Mouse (Mus musculus): ENCODE measurements at regions not wholly inside any gene's neighbourhood (a gene's known extent, or its start where the extent isn't known, plus 50 kb on each side); places are given as distances from the start of the nearest gene placed in this dataset.
A peak's percentile ranks its signal among the peaks of the same experiment; 100 is the strongest.

DNA sequence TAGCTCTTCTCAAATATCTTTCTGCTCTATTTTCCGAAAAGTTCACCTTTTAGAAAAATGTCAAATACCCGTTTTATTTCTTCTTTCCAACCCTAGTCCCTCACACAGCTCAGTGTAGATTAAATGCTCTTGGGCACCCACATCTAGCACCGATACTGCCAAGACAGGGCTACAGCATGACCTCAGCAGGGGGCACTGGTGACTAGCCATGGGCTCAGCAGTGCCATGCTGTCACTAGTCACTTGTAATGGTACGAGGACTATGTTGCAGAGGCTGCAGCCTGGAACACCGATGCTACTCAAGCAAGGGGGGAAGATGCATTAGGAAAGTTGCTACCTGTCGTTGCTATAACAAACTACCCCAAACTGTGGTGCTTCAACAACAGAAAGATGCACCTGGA is 180.7 kb downstream of the Irs2 start:
- DNase-seq (ENCODE audit: low spot score in 2 of 2): no peak

DNA sequence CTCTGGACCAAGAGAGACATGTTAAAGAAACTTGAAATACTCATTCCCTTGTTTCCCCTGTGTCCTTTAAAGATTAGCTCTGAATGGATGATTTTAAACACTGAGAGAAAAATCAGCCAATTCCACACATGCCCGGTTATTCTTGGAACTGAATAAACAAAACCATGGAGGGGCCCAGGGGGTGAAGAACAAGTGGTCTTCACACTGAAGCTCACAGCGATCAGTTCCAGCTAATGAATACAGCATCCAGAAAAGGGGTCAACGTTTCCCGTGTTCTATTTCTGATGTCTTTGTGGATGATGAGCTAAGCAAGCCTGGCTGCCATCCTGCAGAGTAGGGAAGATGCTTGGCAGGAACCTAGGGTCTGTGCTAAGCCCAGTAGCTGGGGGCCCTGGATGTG is 182.3 kb downstream of the Irs2 start:
- DNase-seq (ENCODE audit: low spot score in 2 of 2): no peak

- DNase-seq (ENCODE audit: low spot score in 2 of 2): peak in 1 of 2 experiments; percentile 38
These were observed 182.9 kb downstream of the Irs2 start for GRCm38 (mm10) chr8:10825192-10825926.

DNA sequence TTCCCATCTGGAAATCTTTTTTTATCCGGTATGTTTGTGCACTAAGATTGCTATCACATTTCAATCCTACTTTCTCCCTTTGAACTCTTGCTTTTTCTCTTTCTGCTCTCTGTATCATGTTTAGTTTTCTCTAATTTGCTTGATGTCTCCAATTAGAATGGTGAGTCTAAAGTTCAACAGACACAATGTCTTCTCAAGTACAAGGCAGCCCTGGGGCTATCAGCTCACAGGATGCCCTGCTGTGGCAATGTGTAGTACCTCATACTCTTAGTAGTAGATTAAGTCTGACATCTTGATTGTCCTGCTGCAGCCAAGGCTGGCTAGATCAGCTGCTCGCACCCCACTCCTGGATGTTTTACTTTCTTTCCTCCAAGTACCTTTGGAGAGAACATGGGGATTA is 186.4 kb downstream of the Irs2 start:
- DNase-seq (ENCODE audit: low spot score in 2 of 2): no peak

DNA sequence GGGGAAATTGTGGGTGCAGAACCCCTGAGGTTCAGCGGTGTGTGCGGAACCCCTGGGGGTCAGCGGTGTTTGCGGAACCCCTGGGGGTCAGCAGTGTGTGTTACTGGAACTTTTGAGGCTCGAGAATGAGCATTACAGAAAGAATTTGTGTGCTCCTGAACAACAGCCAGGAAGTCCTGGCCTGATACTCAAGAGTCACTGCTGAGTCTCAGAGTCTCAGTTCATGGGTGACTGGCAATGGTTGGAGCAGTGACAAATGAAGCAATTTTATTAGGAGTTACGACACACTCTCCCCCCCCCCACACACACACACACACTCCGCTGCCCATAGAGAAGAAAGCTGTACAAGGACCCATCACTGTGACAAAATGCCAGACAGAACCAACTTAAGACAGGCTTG is 193.8 kb downstream of the Irs2 start:
- no peak for DNase-seq (ENCODE audit: low spot score in 2 of 2)

DNA sequence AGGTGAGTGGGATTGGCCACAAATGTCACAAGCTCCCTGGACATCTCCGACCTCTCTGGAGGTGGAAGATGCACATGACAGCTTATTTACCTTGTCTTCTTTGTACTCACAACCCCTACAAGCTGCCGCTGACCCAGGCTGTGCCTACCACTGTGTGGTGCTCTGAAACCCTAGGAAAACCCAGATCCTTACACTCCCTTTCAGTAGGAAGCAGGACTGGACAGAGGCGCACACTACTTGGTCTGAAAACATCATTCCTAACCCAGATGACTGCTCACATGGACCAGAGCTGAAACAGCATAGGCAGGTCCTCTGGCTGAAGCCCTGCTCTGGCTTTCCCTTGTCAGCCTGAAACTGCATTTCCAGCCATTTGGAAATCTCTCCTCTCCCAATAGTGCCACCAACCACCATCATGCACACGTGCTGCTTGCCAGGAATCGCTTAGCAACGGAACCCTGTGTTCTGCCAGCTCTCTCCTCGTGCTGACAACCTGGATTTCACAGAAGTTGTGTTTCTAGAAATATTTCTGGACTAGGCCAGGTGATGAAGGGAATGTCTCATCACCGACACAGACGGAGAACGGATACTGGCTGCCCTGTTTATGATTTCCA is 196.1 kb downstream of the Irs2 start:
- peak; percentile 82 to 92 for DNase-seq (ENCODE audit: low spot score in 2 of 2)

GRCm38 (mm10) chr8:10807040-10807439 is 201.2 kb downstream of the Irs2 start:
- no peak for DNase-seq (ENCODE audit: low spot score in 2 of 2)

DNA sequence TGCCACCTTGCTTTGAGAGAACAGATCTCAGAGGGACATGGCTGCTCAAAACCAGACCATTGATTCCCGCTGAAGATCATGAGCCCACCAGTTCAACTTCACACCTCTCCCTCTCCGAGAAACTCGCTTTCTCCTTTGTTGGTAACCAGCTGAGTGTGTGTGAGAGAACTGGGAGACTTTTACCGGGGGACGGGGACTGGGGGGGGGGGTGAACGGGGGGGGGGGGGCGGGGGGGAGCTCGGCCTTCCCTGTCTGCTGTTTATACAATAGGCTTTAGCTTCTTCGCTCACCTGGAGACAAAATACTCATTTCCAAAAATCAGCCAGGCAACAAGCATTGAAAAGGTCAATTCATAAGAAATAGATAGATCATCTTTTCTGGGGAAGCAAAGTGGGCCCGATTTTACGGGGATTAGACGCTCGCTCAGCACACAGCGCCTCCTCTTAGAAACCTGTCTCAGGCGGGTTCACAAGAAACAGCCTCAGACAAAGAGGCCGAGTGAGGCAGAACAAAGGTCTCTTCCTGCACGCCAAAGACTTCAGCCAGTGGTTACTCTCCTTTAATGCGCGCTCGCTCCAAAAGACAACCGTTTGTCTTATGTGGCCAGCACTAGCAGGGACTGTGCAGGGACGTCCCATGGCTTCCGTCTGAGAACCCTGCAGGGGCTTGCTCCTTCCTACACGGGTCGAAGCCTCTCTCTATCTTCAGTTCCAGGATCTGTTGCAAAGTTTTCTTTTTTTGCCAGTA is 202.7 kb downstream of the Irs2 start:
- no peak for DNase-seq (ENCODE audit: low spot score in 2 of 2)

- no peak for DNase-seq (ENCODE audit: low spot score in 2 of 2)
These were observed 203.3 kb downstream of the Irs2 start for GRCm38 (mm10) chr8:10804974-10805373.

GRCm38 (mm10) chr8:10802003-10802402 is 206.3 kb downstream of the Irs2 start:
- DNase-seq (ENCODE audit: low spot score in 2 of 2): no peak

DNA sequence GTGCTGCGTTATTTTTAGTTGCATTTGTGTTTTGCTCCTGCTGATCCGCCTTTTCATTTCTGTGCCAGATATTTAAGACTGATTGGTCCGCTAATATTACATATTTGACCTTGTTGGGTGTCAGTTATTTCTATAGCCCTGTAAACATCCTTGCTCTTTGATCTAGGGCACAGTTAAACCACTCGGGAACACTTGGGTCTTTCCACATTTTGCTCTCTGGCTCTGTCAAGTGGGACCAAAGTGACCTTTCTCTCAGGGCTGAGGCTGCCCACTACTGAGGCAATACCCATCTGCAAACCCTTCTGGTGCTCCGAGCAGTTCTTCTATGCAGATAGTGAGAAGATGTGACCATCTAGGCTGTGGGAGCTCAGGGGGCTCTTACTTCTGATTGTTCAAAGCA is 206.7 kb downstream of the Irs2 start:
- no peak for DNase-seq (ENCODE audit: low spot score in 2 of 2)

- no peak for DNase-seq (ENCODE audit: low spot score in 2 of 2)
These were observed 209.8 kb downstream of the Irs2 start for GRCm38 (mm10) chr8:10798444-10798843.

DNA sequence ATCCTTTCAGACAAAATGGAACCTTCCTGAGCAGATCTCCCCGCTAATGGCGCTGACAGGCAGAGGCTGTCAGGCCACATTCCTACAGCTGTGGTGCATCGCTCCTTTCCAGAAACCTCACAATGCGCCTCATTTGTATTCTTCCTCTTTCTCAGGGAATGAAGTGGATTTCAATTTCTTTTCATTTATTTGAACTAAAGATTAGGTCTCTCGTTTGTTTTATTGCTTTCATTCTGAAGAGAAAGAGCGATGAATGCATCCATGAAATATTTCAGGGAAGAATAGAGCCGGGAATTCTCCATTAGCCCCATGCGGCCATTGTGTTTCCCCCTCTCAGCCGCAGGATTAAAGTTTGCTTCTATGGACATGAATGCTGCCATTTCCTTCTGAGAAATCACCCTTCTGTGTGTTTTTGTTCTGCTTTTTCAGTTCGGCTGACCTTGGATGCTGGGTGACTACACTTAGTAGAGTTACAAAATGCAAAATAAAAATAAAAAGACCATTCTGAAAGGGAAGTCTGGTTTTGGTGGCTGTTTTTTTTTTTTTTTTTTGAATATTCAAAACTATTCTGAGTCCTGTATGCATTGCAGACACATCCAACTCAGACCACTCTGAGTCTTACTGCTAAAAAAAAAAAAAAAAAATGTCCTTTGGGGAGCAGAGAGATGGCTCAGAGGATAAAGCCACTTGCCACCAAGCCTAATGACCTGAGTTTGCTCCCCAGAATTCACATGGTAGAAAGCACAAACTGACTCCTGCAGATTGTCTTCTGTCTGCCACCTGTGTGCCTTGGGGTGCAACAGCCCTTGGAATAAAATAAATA is 213.7 kb downstream of the Irs2 start:
- peak in 1 of 2 experiments; percentile 18 for DNase-seq (ENCODE audit: low spot score in 2 of 2)

DNA sequence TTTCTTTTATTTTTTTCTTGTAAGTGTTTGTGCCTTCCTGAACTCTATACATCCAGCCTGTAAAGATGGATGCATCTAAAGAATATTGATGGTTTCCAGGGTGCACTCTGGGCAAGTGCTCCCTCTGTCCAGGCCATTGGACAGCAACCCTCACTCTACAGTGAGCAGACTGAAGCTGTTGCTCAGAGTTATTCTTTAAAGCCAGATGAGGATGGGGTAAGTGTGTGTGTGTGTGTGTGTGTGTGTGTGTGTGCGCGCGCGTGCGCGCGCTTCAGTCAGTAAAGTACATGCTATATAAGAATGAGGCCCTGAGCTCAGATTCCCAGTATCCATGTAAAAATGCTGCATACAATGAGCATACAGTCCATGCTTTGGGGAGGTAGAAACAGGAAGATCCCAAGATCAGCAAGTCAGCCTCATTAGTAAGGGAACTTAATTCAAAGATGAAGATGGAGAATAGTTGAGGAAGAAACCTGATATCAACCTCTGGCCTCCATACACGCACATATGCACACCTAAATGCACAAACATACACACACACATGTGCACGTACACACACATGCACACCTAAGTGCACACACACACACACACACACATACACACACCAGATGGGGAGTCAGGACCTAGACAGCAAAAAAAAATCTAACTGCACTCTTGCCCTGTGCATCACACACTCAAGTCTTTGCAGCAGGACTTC is 214.4 kb downstream of the Irs2 start:
- DNase-seq (ENCODE audit: low spot score in 2 of 2): no peak

DNA sequence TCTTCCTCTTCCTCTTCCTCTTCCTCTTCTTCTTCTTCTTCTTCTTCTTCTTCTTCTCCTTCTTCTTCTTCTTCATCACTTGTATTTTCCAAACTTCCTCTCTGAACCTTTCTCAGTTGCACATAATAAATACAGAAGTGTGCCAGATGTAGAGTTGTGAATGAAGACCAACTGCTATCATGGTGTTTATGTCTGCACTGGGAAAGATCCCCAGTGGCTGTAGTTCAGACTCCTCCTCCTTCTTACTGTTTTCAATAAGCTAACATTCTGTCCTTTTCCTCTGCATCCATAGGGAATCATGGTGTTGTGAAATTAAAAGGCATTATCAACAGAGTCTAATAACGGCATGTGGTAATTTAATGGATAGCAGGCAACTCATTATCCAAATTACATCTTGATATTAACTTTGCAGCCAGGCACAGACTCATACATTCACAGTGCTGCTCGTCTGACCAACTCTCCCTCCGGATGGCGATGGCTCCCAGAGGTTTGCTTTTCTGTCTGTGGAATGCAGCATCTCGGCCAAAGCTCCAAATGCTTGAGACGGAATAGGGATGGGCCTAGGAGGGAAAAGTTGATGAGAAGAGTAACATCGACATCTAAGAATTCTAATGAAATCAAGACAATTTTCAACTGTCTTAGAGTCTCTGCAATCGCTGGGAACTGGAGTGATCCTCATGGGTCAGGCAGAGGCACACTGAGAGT is 219.6 kb downstream of the Irs2 start:
- no peak for DNase-seq (ENCODE audit: low spot score in 2 of 2)

DNA sequence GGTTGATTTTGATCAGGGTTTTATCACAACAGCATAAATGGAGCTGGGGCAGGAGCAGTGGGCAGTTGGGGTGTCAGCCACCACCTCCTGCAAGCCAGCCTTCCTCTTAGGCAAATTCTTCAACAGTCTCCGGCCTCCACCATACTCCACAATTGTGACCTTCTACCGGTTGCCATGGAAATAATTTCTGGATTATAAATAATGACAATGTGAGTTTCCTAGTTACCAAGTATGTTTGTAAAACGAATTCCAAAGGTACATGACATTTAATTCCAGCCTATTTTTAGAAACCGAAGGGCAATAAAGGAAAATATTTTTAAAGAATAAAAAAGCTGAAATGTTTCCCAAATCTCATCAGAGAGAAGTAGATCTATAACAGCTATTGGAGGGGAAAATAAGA is 222.5 kb downstream of the Irs2 start:
- no peak for DNase-seq (ENCODE audit: low spot score in 2 of 2)

DNA sequence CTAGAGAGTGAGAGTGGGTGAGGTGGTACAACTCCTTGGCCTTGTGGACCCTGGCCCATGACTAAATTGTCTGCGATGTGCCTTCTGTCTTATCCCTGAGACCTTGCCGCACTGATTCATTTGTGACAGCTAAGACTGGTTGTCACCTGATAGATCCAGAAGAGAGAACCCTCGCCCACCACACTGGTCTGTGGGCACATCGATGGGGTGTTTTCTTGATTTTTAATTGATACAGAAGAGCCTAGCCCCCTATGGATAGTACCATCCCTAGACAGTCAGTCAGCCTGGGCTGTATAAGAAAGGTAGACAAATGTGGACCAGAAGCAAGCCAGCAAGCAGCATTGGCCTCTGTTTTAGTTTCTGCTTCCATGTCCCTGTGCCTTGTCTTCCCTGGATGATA is 222.9 kb downstream of the Irs2 start:
- no peak for DNase-seq (ENCODE audit: low spot score in 2 of 2)

- DNase-seq (ENCODE audit: low spot score in 2 of 2): no peak
These were observed 223.8 kb downstream of the Irs2 start for GRCm38 (mm10) chr8:10784481-10784880.

GRCm38 (mm10) chr8:10781860-10782259 is 226.4 kb downstream of the Irs2 start:
- no peak for DNase-seq (ENCODE audit: low spot score in 2 of 2)

DNA sequence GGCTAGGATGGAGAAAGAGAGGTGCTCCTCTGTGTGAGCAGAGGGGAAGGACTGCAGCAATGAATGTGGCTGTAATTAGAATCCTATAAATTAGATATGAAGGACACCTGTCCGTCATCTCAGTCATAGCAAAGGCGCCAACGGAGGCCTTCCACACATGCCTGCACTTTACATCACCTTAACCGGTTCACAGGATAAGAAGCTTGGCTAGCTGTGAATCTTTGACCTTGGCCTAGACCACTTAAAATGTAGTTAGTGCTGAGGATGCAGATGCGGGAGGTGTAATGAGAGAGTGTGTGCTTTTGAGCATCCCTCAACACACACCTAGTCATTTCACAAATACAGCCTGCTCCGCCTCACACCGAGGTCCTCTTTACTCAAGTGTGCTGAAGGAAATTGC is 228.6 kb downstream of the Irs2 start:
- DNase-seq (ENCODE audit: low spot score in 2 of 2): no peak
